In genomic region chr16:11783337-11783736, GRCm38 (mm10) we compare ENCODE assay signal across 23 mouse cellular contexts.
DNase-seq lines count a peak whose midpoint lies in the region; ATAC-seq and TF ChIP-seq lines count a peak whose summit lies in the region.
"Had no signal": no experiment of that assay in that cellular context is flagged by ENCODE, and none has a peak within 500 bp of the region (broad histone marks: within the 10 kb centered on the region; RNA-seq: fewer than 3 reads in every experiment).

No protein-coding gene starts in this region.

- TF ChIP-seq EP300 in liver, embryonic 14.5 days (IDR thresholded peaks at IDR 0.05; ENCODE audit: low read depth) = no peak
- TF ChIP-seq EP300 in liver, postnatal 0 days (IDR thresholded peaks at IDR 0.05; ENCODE audit: low read depth) = no peak
- no peak for TF ChIP-seq EP300 in stomach, postnatal 0 days (optimal IDR thresholded peaks at IDR 0.05)

- no peak overlapping the region for H3K27ac ChIP-seq in liver, embryonic 14.5 days
- H3K27ac ChIP-seq in liver, postnatal 0 days (ENCODE audit: low read depth) = no peak overlapping the region
- no peak overlapping the region; the same call in 1 of the 2 replicates for H3K27ac ChIP-seq in stomach, postnatal 0 days (replicated peaks)
- H3K27ac ChIP-seq in hindbrain, embryonic 13.5 days = no peak overlapping the region
- H3K27ac ChIP-seq: embryonic facial prominence, embryonic 12.5 days; embryonic facial prominence, embryonic 15.5 days; heart, adult 2 months; hindbrain, embryonic 12.5 days had no signal

- H3K27me3 ChIP-seq in liver, embryonic 14.5 days (ENCODE audit: control insufficient read depth, insufficient read depth, low read length) = no peaks in the 10 kb centered on the region
- H3K27me3 ChIP-seq in liver, postnatal 0 days (ENCODE audit: insufficient read depth, low read length) = no peaks in the 10 kb centered on the region
- H3K27me3 ChIP-seq in stomach, postnatal 0 days (ENCODE audit: control insufficient read depth, insufficient read depth, low read length) = no peaks in the 10 kb centered on the region
- H3K27me3 ChIP-seq in hindbrain, embryonic 13.5 days = no peaks in the 10 kb centered on the region
- H3K27me3 ChIP-seq: embryonic facial prominence, embryonic 12.5 days; embryonic facial prominence, embryonic 15.5 days; hindbrain, embryonic 12.5 days had no signal

- TF ChIP-seq CTCF in liver, embryonic 14.5 days (IDR thresholded peaks at IDR 0.05; ENCODE audit: low read depth) = no peak
- TF ChIP-seq CTCF in liver, postnatal 0 days (IDR thresholded peaks at IDR 0.05; ENCODE audit: low read depth) = no peak
- no peak for TF ChIP-seq CTCF in stomach, postnatal 0 days (IDR thresholded peaks at IDR 0.05; ENCODE audit: low read depth)

- ATAC-seq in liver, embryonic 14.5 days (ENCODE audit: insufficient read depth) = peak; percentile 45; the same call in 1 of the 2 replicates
- ATAC-seq in liver, postnatal 0 days = no peak
- peak; percentile 87 for ATAC-seq in stomach, postnatal 0 days (ENCODE audit: low FRiP score, low TSS enrichment)
- no peak for ATAC-seq in hindbrain, embryonic 13.5 days (ENCODE audit: low FRiP score)
- ATAC-seq: forebrain, embryonic 14.5 days; forebrain, postnatal 0 days; hindbrain, embryonic 16.5 days had no signal

- no peak overlapping the region for H3K9ac ChIP-seq in liver, embryonic 14.5 days (replicated peaks)
- H3K9ac ChIP-seq in liver, postnatal 0 days (replicated peaks) = no peak overlapping the region
- H3K9ac ChIP-seq in stomach, postnatal 0 days (ENCODE audit: low read length) = no peak overlapping the region
- no peak overlapping the region for H3K9ac ChIP-seq in hindbrain, embryonic 13.5 days
- H3K9ac ChIP-seq: embryonic facial prominence, embryonic 12.5 days; embryonic facial prominence, embryonic 15.5 days; forebrain, postnatal 0 days; hindbrain, embryonic 12.5 days had no signal

- H3K4me2 ChIP-seq in liver, embryonic 14.5 days (ENCODE audit: low read depth) = no peak overlapping the region
- no peak overlapping the region for H3K4me2 ChIP-seq in liver, postnatal 0 days (ENCODE audit: low read depth, low read length)
- no peak overlapping the region for H3K4me2 ChIP-seq in stomach, postnatal 0 days (replicated peaks; ENCODE audit: low read depth)
- no peak overlapping the region for H3K4me2 ChIP-seq in hindbrain, embryonic 13.5 days
- H3K4me2 ChIP-seq: embryonic facial prominence, embryonic 12.5 days; embryonic facial prominence, embryonic 15.5 days; heart, embryonic 11.5 days; hindbrain, embryonic 12.5 days had no signal

- peak; percentile 67 for DNase-seq in heart, adult 11 months
- no peak for DNase-seq in heart, adult 8-10 months (ENCODE audit: low spot score)
- DNase-seq in liver, embryonic 14.5 days (ENCODE audit: low read depth in 3 of 3, low spot score in 3 of 3) = no peak
- DNase-seq in liver, postnatal 0 days = no peak
- DNase-seq in R1 (ENCODE audit: low read depth, low spot score) = peak; percentile 41
- peak; percentile 36 for DNase-seq in stomach, postnatal 0 days (ENCODE audit: low spot score)
- DNase-seq in layer of hippocampus, adult 9-10 months (ENCODE audit: low spot score) = no peak
- DNase-seq: adrenal gland, adult 2 months; adrenal gland, postnatal 14 days; cerebellum, adult 11 months; cerebellum, adult 2 months; cerebellum, adult 9-11 months; cerebellum, postnatal 25 days; forebrain, postnatal 0 days; gastrocnemius, postnatal 25 days; heart, adult 2 months had no signal

- H3K9me3 ChIP-seq in liver, embryonic 14.5 days (ENCODE audit: control insufficient read depth, low read length) = no peaks in the 10 kb centered on the region
- no peaks in the 10 kb centered on the region for H3K9me3 ChIP-seq in liver, postnatal 0 days (ENCODE audit: low read length)
- no peaks in the 10 kb centered on the region for H3K9me3 ChIP-seq in stomach, postnatal 0 days (ENCODE audit: control insufficient read depth, low read length)
- no peaks in the 10 kb centered on the region for H3K9me3 ChIP-seq in hindbrain, embryonic 13.5 days
- H3K9me3 ChIP-seq: embryonic facial prominence, embryonic 12.5 days; embryonic facial prominence, embryonic 15.5 days; hindbrain, embryonic 12.5 days had no signal

- H3K4me3 ChIP-seq in liver, embryonic 14.5 days (ENCODE audit: insufficient read depth in 1 of 2, low read depth in 2 of 2, low read length in 2 of 2) = no peak overlapping the region
- H3K4me3 ChIP-seq in liver, postnatal 0 days (ENCODE audit: low read depth, low read length) = no peak overlapping the region
- H3K4me3 ChIP-seq in stomach, postnatal 0 days (ENCODE audit: low read depth, low read length) = no peak overlapping the region
- H3K4me3 ChIP-seq in hindbrain, embryonic 13.5 days = no peak overlapping the region
- H3K4me3 ChIP-seq: embryonic facial prominence, embryonic 12.5 days; embryonic facial prominence, embryonic 15.5 days; heart, adult 2 months; hindbrain, embryonic 12.5 days had no signal

- H3K36me3 ChIP-seq in liver, embryonic 14.5 days (replicated peaks; ENCODE audit: control insufficient read depth, insufficient read depth, low read depth) = no peaks in the 10 kb centered on the region
- no peaks in the 10 kb centered on the region for H3K36me3 ChIP-seq in liver, postnatal 0 days (replicated peaks; ENCODE audit: insufficient read depth, low read length)
- no peaks in the 10 kb centered on the region for H3K36me3 ChIP-seq in stomach, postnatal 0 days (ENCODE audit: control insufficient read depth, insufficient read depth, low read length)
- no peaks in the 10 kb centered on the region for H3K36me3 ChIP-seq in hindbrain, embryonic 13.5 days
- H3K36me3 ChIP-seq: embryonic facial prominence, embryonic 12.5 days; embryonic facial prominence, embryonic 15.5 days; hindbrain, embryonic 12.5 days had no signal

- peaks cover 6 to 18% of the 10 kb centered on the region in 2 experiments; a peak in 3 of 4 replicates for H3K4me1 ChIP-seq in liver, embryonic 14.5 days (replicated peaks; ENCODE audit: control insufficient read depth in 2 of 2, insufficient read depth in 2 of 2, low read length in 1 of 2)
- H3K4me1 ChIP-seq in liver, postnatal 0 days (ENCODE audit: insufficient read depth) = no peaks in the 10 kb centered on the region
- H3K4me1 ChIP-seq in stomach, postnatal 0 days (replicated peaks; ENCODE audit: control insufficient read depth, insufficient read depth) = no peaks in the 10 kb centered on the region
- no peaks in the 10 kb centered on the region; the same call in 1 of the 2 replicates for H3K4me1 ChIP-seq in hindbrain, embryonic 13.5 days (replicated peaks)
- H3K4me1 ChIP-seq: hindbrain, embryonic 12.5 days had no signal

Comparison
In these comparisons a context has a peak if more than half of its experiments do, and no peak if none do; other contexts are left out.
1. DNase-seq: peak in heart, adult 11 months (single experiment), R1 (single experiment) and stomach, postnatal 0 days (single experiment); none in heart, adult 8-10 months (single experiment), liver, embryonic 14.5 days (0 of 3), liver, postnatal 0 days (single experiment) and layer of hippocampus, adult 9-10 months (single experiment).
2. ATAC-seq: peak in liver, embryonic 14.5 days (single experiment) and stomach, postnatal 0 days (single experiment); none in liver, postnatal 0 days (single experiment) and hindbrain, embryonic 13.5 days (single experiment).